Mouse (Mus musculus) skeletal muscle tissue, adult 2 months (tissue): Measurements from ENCODE around the gene Serpinb3d.
"Not testable (repeated sequence)": the region's sequence is repeated elsewhere in the genome, so short reads cannot be mapped to it uniquely, and the experiment has no call there.

Source experiments
- DNase-seq: peaks from one replicate; pipeline ENCODE4 v3.0.0-alpha.2; 2012; ENCODE audit warnings: low read depth, low spot score

Gene Serpinb3d

DNA sequence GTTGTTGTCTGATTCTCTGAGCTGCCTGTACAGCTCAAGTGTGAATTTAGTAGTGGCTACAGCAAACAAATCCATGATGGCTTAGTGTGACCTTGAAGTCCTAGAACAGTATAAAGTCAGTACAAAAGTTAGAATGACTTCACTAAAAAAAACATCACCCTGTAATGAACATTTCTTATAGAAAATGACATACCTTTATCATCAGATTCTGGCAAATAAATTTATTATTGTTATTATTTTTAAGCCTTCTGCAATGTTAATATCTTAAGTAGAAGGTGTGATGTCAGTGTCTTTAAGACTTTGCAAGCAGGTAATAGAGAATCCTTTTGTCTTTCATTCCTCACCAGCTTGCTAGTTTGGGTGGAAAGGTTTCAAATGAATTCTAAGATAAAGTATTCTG lies at the start of gene Serpinb3d:
Gene Serpinb3d (minus strand): TSS at position 101 of the 400 bp plus-strand sequence.
- DNase-seq, result no peak

DNA sequence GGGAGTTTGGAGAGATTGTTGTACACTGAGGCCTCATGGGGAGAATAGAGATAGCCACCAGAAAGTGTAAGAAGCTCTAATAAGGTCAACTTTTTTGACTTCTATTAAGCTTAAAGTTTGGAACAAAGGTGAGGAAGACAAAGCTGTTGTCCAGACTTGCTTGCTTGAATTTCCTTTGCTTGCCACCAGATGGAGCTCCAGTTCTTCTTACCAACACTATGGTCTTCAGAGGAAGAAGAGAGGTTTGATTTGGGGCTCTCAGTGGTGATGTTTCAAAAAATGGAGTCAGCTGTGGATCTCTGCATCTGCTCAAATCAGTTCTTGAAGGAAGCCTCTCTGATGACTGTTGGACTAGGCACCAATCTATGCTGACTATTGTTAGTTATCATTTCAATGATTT lies 44.1 kb upstream of the Serpinb3d start:
- DNase-seq, result not testable (repeated sequence)

DNA sequence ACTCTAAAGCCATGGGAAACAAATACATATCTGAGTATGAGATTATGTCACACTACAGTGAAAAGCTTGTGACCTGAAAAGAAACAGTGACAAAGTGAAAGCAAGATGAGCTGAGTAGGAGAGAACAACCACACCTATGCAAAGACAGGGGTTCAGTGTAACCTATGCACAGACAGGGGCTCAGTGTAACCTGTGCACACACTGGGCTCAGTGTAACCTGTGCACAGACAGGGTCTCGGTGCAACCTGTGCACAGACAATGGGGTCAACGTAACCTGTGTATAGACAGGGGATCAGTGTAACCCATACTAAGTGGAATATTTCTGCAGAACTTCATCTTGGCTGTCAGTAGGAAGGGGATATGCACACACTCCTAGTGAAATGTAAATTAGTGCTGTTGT lies 15.1 kb upstream of the Serpinb3d start:
- DNase-seq, result no peak

DNA sequence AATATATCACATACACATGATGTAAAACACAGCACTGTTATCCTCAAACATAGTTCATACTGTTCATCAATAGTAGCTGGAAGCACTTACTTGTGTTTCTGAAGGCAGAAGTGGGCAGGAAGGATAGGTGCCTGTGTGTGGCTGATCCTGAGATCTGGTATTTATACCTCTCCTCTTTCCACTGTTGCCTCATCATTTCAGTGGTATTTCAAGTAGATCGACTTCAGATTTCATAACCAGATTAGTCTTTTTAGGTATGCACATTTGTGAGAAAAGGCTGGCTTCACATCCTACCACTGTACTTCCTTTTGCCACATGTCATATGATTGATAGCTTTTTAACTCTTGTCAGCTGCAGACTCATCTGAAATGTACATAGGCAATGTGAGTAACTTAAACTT lies 31.1 kb downstream of the Serpinb3d start, which contains the start of gene Serpinb3a:
Gene Serpinb3a (minus strand): TSS at position 101 of the 400 bp plus-strand sequence.
- DNase-seq, result no peak

DNA sequence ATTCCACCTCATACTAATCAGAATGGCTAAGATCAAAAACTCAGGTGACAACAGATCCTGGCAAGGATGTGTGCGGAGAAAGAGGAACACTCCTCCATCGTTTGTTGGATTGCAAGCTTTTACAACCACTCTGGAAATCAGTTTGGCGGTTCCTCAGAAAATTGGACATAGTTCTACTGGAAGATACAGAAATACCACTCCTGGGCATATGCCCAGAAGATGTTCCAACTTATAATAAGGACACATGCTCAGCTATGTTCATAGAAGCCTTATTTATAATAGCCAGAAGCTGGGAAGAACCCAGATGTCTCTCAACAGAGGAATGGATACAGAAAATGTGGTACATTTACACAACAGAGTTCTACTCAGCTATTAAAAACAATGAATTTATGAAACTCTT lies 49.1 kb downstream of the Serpinb3d start:
- DNase-seq, result not testable (repeated sequence)
